Mouse (Mus musculus): ENCODE results near the gene Aif1.

The Aif1 gene

DNA sequence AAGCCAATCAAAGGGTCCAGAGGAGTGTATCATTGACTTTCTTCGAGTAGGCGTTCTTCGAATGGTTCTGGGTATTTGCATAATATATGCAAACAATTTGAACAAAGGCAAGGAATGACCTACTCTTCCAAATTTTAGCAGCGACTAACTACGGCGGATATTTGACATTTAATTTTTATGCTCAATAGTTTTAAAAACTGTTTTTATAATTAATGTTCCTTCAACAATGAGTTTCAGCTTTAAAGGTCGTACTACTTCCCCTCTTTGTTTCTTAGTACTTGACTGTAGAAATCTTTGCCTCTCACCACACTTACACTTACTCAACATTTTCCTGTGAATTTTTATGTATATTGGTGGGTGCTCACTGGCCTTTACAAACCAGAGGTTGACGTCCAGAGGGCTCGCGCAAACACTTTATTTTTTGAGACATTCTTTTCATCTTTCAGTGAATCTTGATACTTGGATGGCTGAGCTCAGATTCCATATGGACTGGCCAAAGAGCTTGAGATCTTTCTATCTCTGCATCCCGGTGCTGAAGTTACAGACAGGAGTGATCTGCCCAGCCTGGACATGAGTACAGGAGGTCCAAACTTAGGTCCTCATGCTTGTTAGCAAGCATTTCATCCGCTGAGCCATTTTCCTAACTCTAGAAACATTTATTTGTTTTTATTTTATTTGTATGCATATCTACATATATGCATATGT, 10.3 kb downstream of the Aif1 start:
- no peak for DNase-seq

DNA sequence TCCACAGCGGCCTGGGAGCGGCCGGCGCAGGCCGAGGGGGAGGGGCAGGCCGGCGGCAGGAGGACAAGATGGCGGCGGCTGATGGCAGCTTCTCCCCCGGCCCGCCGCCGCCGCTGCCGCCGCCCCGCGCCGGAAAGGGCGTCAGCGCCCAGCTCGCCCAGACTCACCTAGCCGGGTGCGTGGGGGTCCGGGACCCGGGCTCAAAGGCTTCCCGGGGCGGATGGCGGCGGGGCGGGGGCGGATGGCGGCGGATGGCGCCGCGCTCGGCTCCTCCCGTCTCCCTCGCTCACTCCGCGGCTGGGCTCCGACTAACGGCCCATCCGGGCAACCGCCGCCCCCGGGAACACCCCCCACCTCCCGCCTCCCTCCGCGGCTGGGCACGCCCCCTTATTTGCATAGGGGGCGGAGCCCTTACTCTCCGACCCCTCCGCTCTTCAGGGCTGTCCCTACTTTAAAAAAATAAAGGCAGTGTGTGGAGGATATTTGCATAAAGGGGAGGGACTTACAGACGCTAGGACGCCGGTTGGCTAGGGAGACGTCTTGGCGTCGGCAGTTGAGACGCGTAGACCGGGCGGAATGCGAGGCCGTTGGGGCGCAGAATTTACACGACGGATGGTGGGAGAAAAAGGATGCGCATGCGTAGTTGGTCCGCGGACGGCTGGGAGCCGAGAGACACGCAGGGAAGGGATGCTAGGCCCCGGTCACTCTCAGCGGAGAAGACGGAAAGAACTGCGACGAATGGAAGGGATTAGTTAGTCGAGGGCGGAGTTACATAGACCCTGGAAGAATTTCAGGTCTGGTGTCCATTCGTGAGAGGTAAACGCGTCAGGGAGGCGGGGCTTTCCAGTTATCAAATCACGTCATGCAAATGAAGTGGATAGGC, 11.1 kb downstream of the Aif1 start, which contains the start of gene Prrc2a:
Gene Prrc2a, minus strand, starts transcription at position 330 of the 883 bp plus-strand sequence.
- peak; percentile 98 for DNase-seq

DNA sequence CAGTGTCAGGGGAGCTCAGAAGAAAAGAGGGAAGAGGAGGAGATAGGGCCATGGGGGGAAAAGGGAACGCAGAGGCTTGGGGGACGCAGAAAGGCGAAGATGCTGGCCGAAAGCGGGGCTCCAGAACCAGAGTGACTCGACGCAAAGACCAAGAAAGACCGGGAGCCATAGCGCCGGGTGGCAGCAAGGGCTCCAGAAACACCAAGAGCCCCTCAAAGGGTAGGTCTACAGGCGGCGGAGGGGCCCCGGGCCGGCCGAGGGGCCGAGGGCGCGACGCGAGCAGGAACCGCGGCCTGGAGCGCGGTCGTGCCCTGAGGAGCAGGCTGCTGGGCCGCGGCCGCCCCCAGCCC, 11.7 kb downstream of the Aif1 start:
- DNase-seq = no peak

DNA sequence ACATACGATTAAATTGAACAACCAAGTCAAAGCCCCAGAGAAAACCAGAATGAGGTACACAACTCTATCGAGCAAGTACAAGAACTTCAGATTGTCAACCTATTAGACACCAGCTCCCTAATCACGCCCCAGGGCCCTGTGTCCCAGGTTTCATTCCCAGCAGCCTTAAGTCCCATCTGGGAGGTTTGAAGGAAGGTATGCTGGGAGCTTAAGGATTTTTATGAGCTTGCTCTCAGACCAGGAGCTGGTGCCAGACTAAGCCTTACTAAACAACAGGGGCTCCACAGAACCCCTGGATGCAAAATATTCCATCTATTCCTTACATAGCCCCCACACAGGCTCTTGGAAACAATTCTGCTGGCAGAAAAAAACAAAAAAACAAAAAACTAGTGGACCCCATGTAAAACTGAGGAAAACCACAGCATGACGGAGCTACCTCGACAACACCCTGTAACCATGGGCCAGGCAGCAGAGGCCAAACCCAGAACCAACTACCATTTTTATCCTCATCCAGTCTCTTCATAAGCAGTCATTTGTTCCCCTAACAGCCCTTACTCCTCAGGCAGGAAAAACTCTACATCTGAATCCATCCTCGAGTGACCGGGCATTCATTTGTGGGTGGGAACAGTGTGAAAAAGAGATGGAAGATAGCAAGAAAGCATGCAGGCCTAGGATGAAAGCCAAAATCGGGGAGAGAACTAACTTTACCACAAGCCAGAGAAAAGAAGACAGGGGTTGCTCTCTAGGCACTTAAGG, 12.4 kb downstream of the Aif1 start:
- DNase-seq = no peak

DNA sequence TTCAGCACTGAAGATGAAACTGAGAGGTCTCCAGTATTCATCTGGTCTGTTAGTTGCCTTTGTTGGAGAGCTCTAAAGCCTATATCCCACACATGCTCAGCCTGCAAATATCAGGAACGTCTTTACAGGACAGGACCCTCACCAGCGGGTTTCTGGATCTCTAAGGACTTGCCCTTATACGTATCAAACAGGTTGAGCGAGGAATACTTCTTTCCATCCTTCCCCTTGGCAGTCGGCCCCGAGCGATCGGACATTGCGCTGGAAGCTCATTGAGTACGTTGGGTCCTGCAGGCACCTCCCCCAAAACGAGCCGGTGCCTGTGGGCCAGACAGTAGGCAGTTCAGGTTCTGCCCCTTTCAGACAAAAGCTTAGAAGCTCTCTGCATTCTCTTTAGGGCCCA, 13.1 kb downstream of the Aif1 start:
- DNase-seq = no peak

DNA sequence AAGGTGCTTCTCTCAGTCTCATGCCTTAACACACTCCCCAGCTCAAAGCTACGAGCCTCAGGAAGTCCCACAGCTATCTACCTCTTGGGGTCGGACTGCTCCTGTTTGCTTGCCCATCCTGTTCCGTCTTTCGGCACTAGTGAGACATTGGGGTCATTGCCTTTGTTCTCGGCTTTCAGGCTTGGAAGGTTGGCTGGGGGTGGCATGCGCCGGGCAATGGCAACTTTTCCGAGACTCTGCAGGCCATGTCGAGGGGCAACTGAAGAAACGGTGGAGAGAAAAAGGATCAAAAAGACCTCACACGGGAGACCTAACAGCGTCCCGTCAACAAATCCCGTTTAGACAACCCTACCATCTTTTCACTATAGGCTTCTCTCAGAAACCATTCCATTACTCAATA, 13.7 kb downstream of the Aif1 start:
- no peak for DNase-seq

DNA sequence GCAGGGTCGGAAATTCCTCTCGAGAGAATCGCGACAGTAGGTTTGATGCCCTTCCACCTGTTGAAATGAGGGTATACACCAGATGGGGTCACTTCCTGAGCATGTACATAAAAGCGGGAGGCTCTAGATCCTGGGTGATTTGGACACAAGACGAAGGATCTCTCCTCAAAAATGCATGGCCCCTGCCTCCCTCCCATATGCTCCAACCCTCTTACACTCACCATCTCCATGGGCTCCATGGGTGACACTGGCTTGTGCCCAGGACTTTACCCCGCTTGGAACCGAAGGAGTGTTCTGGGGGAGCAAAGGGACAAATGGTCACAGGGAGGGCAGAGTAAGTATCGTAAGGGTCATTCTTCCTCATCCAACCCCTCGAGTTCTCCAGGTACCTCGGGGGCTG, 14.4 kb downstream of the Aif1 start:
- DNase-seq = no peak

DNA sequence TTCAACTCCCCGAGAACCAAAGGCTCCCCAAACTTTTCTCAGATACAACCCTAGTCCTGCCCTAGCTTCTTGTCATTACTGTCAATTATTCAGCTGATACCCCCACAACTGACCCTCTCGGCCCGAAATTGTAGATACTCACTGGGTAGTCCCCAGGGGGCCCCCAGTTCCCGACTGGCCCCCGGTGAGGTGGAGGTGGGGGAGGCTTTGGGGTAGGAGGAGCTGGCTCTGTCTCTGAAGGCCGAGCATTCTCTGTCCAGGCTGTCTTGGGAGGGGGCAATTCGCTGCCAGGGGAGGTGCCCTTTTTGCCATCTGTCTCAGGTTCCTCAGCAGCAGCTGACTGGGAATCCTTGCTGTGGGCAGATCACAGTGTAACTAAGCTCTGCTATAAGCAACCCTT, 16.2 kb downstream of the Aif1 start:
- DNase-seq = no peak

DNA sequence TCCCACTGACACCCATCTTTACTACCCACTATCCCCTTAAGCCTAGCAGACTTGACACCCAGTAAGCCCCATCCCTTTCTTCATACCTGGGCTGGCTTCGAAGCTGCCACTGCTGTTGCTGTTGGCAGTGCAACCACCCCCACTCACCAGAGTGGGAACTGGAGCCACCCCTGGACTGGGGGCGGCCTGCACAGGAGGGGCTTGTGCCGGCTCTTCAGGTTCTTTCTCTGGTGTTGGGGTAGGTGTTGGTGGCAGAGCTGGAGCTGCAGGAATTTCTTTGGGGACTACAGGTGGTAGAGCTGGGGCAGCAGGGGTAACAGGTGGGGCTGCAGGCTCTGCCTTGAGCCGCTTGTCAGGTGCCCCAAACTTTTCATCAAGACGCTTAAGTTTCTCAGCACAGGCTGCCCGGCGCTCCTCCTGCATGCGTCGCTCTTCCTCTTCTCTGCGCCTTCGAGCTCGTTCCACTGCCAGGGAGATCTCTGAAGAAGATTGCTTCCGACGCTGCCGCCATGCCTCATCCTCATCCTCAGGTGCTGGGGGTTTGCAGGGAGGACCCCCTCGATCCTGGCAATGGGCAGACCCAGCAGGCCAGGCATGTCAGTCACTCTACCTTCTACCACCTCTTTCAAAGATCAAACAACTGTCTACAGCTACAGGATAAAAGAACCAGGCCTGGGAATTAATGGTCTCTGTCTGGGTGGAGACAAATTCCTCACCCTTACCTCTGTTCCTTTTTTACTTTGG, 16.8 kb downstream of the Aif1 start:
- DNase-seq = no peak

DNA sequence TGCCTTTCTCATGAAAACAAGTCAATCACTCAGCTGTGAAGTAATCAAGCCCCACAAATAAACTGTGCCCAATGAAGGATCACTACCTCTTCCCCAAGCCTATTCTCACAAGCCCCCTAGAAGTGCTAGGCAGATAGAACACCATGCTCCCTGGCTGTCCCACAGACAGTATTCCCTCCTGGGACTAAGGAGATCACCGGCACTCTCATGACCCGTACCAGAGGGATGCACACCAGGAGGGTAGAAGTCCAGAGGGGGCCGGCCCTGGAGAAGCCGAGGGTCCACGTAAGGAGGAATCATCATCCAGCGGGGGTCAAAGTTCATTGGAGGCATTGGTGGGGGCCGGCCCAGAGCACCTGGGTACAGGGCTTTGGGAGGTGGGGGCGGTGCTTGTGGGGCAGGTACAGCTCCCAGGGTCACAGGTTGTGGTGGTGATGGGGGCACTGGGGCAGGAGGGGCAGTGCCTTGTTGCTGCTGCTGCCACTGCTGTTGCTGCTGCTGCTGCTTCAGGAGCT, 18.1 kb downstream of the Aif1 start:
- no peak for DNase-seq

DNA sequence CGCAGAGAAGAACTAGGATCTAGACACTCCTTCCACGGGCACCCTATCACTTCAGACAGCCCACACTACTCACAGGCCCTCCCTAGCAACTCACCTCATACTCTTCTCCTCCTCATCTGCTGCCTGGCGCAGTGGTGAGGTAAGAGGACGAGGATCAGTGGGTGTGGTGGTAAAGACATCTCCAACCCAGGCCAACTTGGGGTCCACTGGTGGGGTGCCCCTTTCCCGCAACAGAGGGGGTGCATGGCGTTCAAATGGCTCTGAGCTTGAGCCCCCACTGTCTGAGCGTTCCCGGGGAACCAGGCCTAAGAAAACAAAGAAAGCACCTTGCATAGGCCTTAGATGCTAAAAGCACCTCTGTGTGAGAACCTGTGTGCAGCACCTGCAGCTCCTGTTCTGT, 18.6 kb downstream of the Aif1 start:
- no peak for DNase-seq

DNA sequence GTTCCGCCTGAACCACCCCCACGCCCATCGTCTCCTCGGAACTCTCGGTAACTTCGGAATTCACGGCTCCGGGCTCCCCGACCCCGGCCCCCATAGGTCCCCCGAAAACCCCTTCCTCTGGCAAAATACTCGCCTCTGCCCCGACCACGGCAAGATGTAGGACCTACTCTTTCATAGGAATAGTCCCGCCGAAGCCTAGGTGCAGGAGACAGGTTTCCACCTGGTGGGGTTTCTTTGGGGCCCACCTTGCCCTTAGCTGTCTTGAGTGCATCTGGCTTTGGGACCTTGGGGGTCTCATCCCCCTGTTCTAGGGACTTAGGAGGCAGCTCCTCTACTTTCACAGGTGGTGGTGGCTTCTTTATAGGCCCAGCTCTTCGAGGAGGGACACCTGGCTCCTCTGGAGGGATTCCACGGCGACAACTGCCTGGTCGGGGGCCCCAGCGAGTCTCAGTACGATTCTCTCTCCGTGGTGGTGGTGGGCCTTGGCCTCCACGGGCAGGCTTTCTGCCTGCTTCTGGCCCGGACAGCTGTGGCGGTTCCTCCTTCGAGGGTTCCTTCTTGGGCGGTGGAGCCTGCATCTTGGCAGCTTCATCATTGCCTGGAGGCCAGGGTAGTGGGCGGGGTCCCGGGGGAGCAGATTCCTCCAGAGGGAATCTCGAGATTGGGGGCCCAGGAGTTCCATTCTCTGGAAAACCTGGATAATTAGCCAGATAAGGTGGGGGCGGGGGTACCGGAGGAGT, 19.2 kb downstream of the Aif1 start:
- no peak for DNase-seq

DNA sequence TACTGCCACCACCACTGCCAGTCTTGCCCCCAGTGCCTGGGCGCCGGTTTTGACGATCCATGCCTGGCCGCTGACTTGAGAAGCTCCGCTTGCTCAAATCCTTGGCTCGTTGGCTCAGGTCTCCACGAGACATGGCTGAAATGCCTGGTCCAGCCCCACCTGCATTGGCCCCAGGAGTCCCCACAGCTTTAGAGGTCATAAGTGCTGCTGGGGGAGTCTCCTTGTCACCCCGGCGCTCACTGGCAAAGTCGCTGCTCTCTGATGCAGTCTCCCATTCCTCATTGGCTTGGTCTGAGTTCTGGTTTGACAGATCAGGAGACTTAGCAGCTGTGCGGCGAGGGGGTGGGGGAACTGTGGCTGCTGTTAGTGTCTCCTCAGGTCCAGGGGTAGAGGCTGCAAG, 20.4 kb downstream of the Aif1 start:
- DNase-seq = no peak

DNA sequence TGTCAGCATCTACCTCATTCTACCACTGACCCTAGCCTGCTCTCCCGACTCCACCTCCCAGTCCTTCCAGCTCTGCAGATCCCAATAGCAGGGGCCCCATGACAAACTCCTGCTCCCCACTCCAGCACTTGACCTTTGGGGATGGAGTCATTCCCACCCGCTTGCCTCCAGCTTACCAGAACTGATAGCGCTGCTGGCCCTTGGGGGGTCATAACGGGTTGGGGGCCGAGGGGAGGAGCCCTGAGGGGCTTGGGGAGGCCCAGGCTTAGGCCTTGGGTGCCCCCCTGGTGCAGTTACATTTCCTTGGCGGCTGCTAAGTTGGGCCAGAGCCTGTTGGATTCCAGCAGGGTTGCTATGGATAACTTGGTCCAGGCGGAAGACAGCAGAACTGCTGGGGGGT, 21.3 kb downstream of the Aif1 start:
- DNase-seq = no peak

DNA sequence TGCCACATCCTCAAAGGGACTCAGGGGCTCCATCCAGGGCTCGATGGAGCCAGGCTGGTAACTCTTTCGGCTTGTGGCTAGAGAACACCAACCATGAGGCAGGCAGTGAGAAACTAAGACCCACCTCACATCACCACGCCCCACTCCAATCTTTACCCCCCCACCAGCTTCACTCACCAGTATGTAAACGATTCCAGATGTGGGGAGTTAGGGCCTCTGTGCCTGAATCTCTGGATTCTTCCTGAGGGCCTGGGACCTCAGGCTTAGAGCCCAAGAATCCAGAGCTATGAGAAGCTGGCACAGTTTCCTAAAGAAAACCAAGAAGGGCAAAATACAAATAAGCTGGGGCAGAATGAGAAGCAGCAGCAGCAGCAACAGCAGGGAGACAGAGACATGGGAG, 21.9 kb downstream of the Aif1 start:
- DNase-seq = no peak

DNA sequence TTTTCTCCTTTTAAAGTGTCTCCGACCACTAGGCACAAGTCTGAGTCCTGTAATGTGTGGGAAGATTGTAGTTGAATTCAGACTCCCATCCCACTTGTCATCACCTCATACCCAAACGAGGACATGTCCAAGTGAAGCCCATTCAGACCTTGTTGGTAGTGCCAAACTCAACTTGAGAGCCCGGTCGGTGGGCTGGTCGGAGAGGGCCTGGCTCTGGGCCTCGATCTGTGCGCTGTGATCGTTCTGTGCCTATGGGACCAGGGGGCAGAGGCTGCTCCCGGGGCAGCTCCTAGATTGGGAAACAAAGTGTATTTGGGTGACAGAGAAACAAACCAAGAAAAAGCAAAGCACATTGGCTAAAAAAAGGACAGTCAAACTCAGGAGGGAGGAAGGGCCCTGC, 22.8 kb downstream of the Aif1 start:
- no peak for DNase-seq

DNA sequence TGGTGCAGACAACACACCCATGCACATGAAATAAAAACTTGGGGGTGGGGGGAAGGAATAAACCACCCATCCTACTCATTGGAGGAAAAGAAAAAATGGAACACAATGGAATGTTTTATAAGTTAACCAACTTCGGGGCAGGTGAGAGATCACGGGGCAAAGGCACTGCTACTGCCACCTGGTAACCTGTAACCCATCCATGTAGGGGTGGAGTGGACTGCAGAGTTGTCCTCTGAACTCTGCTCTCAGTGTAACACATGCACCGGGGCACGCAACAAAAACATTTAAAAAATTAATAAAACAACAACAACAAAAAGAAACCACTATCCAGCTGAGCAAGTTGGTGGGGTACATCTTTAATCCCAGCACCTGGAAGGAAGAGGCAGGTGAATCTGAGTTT, 23.7 kb downstream of the Aif1 start:
- no peak for DNase-seq

DNA sequence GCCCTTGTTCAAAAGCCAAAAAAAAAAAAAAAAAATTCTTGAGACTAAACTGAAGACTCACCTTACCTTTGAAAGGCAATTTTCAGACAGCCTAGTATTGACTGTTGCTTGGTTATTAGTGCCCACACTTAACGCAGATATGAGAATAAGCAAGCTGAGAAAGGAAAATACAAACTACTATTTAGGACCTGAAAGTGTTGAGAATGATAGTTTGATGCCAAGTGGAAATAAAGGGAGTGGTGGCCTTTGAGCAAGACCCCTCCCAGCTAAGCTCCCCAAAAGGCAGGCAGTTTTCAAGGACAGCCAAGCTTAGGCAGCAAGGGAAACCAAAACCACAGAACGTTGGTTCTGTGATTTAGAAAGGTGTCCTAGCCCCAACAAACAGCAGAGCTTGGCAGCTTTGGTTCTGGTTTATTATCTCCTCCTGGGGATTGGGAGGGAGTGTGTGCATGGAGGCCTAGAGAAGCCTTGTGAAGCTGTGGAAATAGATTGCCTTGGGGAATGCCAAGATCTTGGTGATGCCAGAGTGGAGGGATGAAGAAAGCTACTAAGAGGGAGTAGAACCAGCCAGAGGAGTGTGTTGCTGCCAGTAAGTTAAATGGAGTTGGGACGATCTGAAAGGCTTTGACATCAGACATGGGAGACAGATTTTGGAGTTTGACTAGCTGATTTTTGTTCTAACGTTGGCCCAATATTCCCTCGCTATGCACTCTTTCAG, 27.8 kb downstream of the Aif1 start:
- DNase-seq = no peak

DNA sequence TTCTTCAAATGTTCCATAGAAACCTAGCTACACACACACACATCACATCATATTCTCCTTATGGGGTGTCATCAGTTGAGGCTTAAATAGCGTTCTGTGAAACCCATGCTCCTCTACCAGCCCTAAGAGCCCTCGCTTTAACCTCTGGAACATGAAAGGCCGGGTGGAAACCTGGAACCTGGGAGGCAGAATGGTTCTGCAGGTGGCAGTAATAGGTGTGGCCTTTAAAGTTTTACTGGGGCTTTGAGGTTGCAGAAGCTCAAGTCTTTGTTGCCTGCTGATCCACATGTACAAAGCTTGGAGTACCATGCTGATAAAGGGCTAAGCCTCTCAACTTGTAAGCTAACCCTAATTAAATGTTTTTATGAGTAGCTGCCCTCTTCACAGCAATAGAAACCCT, 28.5 kb downstream of the Aif1 start:
- no peak for DNase-seq

DNA sequence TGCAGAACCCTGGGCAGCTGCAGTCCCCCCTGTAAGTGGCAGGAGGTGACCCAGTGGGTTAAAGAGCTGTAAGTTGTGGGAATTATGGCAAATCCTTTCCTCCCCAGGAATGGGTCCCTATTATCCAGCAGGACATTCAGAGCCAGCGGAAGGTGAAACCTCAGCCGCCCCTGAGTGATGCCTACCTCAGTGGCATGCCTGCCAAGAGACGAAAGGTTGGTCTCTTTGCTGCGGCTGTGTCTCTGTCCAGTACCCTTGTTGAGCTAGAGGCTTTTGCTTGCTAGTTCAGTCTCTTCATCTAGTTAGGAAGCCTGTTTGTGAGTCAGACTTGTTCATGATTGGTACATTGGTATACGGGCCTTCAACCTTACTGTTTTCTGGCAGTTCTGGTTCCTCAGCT, 29.7 kb downstream of the Aif1 start:
- no peak for DNase-seq

DNA sequence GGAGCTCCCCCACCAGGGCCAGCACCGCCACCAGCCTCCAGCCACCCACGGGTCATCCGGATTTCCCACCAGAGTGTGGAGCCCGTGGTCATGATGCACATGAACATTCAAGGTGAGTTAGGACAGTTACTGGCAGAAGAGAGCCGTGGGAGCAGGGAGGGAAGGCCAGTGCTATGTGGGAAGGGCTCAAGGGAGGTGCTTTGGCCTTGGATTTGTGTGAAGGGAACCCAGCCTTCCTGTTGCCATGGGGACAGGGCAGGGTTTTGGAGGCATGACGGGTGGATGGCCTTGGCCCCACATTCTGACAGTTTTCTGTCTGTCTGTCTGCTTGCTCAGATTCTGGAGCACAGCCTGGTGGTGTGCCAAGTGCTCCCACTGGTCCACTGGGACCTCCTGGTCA, 33.9 kb downstream of the Aif1 start:
- DNase-seq = no peak
